Mouse (Mus musculus) thymus, postnatal 4 days (tissue): Measurements from ENCODE around the gene Myo1e.

Experiments
- DNase-seq: peaks from one replicate; pipeline ENCODE4 v3.0.0; 2021

The Myo1e gene

DNA sequence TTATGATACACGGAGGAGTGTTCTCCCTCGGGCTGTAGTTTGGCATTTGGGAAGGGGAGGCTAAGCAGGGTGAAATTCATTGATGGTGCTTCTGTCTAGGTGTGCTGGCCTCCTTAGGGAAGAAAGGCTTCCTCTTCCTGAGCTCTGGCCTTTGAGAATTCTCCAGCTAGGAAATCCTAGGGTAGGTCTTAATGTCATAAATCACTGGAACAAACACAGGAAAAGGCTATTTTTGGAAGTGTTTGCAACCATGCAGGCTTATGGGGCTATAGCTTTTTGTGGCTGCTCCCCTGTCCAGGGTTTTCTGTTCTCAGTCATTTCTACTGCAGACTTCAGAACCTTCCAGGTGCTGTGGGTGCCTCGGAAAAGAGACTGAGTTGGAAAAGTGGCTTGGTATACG lies 16.9 kb downstream of the Myo1e start:
- DNase-seq = no peak

DNA sequence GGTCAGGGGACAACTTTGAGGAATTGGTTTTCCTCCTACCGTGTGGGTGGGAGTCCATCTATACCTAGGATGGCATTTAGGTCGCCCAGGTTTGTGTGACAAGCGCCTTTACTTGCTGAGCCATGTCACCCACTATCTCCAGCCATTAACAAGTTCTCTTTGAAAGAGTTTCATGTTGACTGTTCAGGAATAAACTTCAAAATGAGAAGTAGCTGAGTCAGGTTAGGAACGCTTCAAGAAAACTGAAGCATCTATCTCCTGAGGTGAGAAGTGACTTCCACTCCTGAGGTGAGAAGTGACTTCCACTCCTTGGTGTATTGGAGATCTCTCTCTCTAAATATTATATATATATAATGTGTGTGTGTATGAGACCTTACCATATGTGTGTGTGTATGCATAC lies 19.2 kb downstream of the Myo1e start:
- no peak for DNase-seq

DNA sequence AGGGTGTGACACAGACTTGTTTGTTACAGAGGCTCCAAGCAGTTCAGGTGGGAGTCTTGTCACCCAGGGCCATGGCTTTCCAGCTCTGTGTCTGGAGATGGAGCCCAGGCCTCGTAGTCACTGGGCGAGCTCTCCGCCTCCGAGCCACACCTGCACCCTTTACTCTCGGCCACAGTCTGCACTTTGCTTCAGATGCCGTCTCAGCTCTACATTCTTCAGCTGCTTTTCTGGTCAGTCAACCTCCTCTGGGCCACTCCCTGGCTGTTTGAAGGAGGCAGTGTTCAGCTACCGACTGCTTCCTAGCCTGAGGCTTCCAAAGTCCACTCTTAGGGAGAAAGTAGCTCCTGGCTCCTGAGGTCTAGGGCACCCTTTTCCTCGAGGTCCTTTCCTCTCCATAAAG lies 22.7 kb downstream of the Myo1e start:
- DNase-seq = no peak

GRCm38 (mm10) chr9:70232044-70233010 lies 25.2 kb downstream of the Myo1e start:
- DNase-seq = no peak

DNA sequence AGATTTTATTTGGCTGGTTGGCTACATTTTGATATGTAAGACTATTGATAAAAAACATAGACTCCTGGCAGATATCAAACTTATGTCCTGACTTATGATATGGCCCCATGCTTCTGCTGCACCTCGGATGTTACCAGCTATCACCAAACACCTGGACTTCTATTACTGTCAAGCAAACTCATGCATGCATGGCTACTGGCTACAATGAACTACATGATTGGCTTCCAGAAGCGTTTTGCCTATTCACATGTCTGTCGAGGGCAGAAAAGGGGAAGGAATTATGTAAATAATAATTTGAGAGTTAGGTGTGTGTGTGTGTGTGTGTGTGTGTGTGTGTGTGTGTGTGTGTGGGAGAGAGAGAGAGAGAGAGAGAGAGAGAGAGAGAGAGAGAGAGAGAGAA lies 30.0 kb downstream of the Myo1e start:
- DNase-seq = no peak

DNA sequence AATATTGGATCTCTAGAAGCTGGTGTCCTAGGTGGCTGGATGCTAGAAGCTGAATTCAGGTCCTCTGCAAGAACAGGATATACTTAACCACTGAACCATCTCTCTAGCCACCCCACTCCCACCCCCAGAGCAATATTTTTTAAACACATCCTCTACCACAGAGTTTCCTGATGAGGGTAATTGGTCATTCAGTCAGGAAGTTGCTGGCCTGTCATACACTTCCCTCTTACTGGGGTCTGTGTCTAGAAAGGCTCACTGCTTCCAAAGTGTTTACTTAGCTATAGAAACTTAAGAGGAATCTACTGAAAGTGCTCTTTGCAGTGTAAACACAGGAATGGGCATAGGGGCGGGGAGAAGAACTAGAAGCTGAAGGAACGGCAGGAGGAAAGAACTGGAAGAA lies 30.4 kb downstream of the Myo1e start:
- no peak for DNase-seq

GRCm38 (mm10) chr9:70238391-70238790 lies 31.2 kb downstream of the Myo1e start:
- no peak for DNase-seq

DNA sequence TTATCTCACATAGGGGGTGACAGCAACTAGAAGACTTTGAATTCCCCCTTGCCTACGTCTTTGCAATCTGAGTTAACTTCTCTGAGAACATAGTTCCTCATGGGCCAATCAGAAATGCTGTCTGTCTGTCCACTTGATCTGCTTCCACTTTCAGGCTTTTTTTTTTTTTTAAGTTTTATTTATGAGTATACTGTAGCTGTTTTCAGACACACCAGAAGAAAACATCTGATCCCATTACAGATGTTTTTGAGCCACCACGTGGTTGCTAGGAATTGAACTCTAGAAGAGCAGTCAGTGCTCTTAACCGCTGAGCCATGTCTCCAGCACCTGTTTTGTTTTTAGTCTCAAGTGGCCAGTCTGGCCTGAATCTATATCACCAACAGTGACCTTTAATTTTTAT lies 32.1 kb downstream of the Myo1e start:
- no peak for DNase-seq

DNA sequence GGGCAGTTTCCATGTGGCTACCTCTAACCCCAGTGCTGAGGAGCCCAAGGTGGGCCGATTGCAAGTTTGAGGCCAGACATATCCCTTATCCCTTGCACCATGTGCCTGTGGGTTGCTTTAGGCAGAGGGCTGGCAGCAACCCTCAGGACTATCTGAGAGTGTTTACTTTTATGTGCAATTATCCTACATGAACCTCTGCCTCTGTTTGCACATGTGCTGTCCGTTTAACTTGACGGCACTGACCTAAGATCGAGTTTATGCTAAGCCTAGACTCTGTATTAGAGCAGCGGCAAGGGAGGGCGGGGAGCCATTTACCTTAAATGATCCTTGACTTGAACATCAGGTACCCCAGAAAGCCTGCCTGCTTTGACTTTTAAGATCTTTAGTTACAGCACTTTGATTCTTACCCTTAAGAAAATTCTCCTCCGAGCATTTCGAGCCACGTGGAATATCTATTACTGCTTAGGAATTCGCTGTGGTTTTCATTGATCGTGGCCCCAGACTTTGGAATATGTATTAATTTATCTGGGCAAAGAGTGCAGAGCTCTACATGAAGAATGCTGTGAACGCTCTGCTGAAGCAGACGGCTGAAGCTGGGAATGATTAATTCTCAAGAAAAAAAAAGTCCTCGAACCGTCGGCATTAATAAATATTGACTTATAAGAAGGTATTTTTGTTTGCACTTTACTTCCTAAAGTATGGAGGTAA lies 33.7 kb downstream of the Myo1e start:
- no peak for DNase-seq

GRCm38 (mm10) chr9:70241411-70241961 lies 34.3 kb downstream of the Myo1e start:
- no peak for DNase-seq

DNA sequence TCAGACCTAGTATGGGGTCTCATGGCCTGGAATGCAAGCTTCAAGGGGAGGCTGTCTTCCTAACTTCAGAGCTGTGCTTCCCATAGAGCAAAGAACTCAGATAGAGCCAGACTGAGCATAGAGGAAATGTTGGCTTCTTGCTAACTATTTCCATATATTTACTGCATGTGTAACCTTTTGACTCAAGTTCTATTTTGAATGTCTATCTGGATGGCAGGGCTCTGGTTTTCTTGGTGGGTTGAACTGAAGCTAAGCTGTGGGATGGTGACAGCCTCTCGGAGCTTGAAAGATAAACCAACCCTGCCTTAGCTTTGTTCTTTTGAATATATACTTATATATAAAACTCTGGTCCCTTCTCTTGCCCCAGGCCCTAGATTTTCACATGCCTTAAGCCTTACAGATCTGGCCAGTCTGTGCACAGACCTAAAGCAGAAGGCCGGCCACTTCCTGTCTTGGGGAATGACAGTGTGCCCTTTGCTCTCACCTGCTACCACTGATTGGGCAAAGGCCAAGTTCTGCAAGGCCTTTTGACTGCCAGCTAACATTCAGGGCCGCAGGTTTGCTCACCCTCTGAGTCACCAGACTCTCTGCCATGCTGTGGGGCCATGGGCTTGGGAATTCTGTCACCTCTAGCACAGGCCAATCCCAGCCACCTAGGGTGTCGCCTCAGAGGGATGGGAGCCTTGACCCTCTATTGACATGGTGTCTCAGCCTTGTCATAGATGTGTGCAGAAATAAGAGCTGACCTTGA lies 35.1 kb downstream of the Myo1e start:
- DNase-seq = no peak

GRCm38 (mm10) chr9:70243241-70243640 lies 36.1 kb downstream of the Myo1e start:
- no peak for DNase-seq

DNA sequence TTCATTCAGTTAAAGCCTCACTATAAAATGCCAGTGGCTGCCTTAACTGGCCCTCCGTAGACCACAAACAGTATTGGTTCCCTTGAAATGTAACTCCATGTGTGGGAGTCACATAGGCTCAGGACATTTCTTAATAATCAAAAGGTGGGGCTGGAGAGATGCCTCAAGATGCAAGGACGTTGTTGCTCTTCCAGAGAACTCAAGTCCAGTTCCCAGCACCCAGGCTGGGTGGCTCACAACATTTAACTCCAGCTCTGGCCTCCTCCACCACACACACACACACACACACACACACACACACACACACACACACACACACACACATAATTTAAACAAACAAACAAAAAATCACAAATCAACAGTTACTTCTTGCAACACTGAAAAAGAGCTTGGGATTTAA lies 36.6 kb downstream of the Myo1e start:
- no peak for DNase-seq

DNA sequence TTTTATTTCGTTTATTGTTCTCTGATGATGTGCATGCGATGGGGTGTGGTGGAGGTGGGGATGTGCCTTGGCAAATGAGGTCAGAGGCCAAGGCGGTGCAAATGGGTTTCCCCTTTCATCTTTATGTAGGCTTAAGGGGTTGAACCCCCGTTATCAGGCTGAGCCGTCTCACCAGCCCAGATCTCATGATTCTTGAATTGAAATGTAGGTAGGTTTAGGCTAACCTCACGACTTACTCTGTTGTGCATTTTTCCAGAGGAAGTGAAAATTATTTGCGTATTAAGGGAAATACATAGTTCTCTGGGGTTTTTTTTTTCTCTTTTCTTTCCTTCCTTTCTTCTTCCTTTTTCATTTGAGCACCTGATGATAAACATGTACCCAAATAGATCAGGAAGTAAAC lies 37.0 kb downstream of the Myo1e start:
- DNase-seq = no peak

GRCm38 (mm10) chr9:70245040-70245439 lies 37.9 kb downstream of the Myo1e start:
- DNase-seq = no peak

DNA sequence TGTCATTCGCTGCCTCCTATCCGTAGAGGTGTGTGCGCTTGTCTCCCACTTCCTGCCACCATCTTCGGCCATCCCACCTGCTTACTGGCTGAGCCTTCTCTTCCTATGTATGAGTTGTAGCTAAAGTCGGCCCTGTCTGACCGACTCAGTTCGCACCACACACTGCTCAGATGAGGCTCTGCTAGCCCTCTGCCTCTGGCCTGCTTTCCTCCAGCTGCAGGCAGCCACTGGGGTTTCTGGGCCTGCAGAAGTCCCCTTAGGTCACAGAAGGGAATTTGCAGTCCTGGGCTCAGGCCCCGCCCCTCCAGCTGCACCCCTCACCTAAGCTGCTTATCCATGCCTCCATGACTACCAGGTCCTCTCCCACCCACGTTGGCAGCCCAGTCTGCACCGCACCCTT lies 39.3 kb downstream of the Myo1e start:
- DNase-seq = no peak

DNA sequence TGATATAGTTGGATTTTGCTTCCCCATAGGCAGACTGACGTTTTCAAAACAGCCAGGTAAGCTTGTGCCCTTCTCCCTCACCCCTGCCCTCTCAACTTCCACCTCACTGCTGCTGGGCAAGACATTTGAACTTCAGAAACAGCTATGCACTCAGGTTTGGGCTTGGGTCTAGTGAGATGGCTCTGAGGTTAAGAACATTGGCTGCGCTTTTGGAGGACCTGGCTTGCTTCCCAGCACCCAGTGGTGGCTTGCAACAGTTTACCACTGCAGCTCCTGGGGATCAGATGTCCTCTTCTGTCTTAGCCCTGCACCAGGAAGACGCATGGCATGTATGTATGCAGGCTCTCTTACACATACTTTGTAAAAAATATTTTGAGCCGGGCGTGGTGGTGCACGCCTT lies 40.9 kb downstream of the Myo1e start:
- DNase-seq = no peak

DNA sequence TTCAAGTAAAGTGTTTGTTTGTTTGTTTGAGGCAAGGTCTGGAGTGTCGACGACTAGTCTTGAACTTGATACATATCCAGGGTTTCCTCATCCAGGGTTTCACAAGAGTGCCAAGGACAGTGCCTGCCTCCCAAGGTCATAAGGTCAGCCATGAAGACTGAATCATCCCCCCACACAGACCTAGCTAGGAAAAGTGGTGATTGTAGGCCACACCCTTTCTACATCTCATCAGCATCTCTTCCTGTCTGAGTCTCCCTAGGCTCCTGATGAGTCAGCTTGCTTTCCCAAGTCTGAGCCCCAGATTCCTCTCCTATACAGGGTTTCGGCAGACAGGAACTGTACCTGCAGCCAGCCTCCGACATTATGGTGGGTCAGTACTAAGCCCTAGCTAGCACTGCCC lies 41.7 kb downstream of the Myo1e start:
- no peak for DNase-seq

GRCm38 (mm10) chr9:70249881-70250681 lies 42.9 kb downstream of the Myo1e start:
- DNase-seq = no peak

DNA sequence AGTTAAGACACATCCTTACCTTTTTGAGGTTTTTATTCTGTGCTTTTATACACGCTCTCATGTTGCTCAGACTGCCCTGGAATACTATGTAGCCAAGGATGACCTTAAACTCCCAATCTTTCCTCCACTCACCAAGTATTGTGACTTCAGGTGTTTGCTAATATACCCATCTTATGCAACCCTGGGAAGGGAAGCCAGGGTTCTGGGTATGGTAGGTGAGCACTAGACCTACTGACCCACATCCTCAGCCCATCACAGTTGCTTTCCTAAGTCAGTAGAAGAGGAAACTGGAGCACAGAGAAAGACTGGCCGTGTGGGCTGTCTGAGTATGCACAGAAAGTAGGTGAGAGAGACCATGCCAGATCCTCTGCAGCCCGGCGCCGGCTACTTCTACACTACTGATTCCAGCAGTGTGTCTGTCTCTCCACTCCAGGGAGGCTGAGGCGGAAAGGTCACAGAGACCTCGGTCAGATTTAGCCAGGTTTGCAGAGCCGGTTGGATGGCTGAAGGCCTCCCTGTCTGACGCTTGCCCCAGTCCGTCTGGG lies 44.4 kb downstream of the Myo1e start:
- DNase-seq = no peak

DNA sequence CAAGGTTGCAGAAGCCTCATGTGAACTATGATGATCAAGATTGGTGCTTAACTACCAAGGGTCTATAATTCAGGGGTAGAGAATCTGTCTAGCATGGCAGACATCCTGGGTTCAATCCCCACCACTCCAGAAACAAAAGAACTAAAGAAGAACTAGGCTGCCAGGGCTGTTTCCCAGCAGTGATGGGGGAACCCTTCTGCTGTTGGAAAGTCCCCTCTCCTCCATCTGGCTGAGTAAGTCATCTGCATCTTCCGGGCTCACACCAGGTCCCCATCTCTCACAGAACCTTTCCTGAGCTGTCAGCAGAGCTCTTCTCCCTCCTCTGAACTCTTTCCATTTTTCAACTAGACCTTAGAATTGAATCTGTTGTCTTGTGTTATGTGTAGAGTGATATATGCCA lies 45.9 kb downstream of the Myo1e start:
- no peak for DNase-seq

DNA sequence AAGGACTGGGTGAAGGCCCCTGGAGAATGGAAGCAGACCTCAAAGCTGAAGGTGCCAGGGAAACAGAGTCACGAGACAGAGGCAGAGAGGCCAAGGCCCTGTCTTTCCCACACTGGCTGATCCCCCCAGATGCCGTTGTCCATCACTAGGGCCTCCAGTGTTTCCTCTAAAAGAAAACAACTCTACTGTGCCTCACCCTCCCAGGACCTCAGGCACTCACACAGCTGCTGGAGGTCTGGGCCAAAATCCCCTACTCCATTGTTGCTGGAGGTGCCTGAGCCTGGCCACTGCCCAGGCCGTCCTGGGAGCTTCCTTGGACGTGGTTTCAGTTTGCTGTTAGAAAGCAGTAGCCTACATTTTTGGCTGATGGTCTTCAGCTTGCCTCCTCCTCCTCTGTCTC lies 47.9 kb downstream of the Myo1e start:
- DNase-seq = no peak
